Mouse (Mus musculus) activated CD4-positive, CD25-positive, alpha-beta regulatory T cell, adult 9 weeks (primary cell): ENCODE data around the gene Cdk13. TPM values are rescaled to one million over a fixed set of nuclear protein-coding genes. Genes with fewer than 3 reads are reported as not detected.

Experiments used
- polyA plus RNA-seq: library from polyadenylated mRNA; unstranded; fragments of 100-300 nt; shearing (Covaris generic); gene quantifications from one replicate; pipeline ENCODE4 v1.2.1, GENCODE M21; 2017

Cdk13 gene
- polyA plus RNA-seq: 9.5 TPM

GRCm38 (mm10) chr13:17804909-17805613 is at the start of gene Cdk13:
Gene Cdk13 (minus strand): TSS chr13:17805097.

DNA sequence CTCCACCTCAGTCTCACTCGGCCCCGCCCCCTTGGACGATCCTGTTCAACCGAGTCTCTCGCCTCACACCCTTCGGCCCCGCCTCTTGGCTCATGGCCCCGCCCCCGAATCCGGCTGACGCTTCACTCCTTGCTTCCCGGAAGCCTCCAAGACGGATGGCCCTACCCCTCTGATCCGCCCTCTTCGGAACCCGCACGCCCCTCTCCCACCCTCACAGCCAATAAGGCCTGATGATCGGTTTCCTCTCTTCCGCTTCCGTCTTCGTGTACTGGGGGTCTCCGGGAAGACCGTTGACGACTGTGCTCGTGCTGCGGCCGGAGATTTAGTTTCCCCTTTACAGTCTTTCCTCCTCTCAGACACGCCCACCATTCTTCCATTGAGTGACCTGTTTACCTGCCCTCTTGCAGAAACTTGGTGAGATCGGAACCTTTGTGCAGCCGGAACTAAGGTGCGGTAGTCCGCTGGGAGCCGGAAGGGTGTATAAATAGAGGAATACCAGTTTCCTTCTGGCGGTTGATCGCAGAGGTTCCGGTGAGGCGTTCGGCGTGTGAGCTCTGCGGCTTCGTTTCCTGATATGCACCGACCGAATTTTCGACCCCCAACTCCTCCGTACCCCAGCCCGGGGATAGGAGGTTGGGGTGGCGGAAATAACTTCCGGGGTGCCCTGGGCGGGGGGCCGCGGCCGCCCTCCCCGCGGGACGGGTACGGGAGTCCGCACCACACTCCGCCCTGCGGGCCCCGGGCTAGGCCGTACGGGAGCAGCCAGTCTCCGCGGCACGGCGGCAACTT is 109.8 kb downstream of the Cdk13 start, which contains the start of the genes Mplkip and Sugct:
Gene Mplkip, plus strand, starts transcription at position 282 of the 789 bp plus-strand sequence.
Gene Sugct, minus strand, starts transcription at position 643 of the 789 bp plus-strand sequence.

Other genes starting within 250 kb of the Cdk13 start
- 41.3 TPM for gene Mplkip, start 109.9 kb downstream of the Cdk13 start, polyA plus RNA-seq
- 0.76 TPM for gene Sugct, start 109.5 kb downstream of the Cdk13 start, polyA plus RNA-seq
- 6.0 TPM for gene Rala, start 139.1 kb upstream of the Cdk13 start, polyA plus RNA-seq
- 18.7 TPM for gene Yae1d1, start 188.3 kb upstream of the Cdk13 start, polyA plus RNA-seq